Mouse (Mus musculus) heart, embryonic 13.5 days (tissue): Measurements from ENCODE around the gene Scarf1. TPM values are rescaled to one million over a fixed set of nuclear protein-coding genes. Genes with fewer than 3 reads are reported as not detected.

Experiments
- ATAC-seq: fragments of 200-750 bp; cut with Nextera tagmentation; 2 replicates; pipeline ENCODE4 v1.8.0; 2017; ENCODE audit warnings: moderate TSS enrichment; ENCODE audit not compliant: insufficient number of reproducible peaks, low FRiP score, low TSS enrichment; ENCODE audit errors: extremely low read depth
- H3K27ac ChIP-seq: fragments of 300-500 bp; sonication (generic); replicated peaks from 2 replicates; pipeline ENCODE4 v1.5.1; 2015; ENCODE audit warnings: moderate library complexity, mild to moderate bottlenecking, inconsistent platforms
- H3K27me3 ChIP-seq: fragments of 300-500 bp; sonication (generic); replicated peaks from 2 replicates; pipeline ENCODE4 v1.6.1; 2015; ENCODE audit warnings: mild to moderate bottlenecking, inconsistent platforms
- H3K36me3 ChIP-seq: fragments of 300-500 bp; sonication (generic); 2 replicates; pipeline ENCODE4 v1.6.1; 2015; ENCODE audit warnings: mild to moderate bottlenecking, inconsistent platforms
- H3K4me1 ChIP-seq: fragments of 300-500 bp; sonication (generic); 2 replicates; pipeline ENCODE4 v1.6.1; 2015; ENCODE audit warnings: inconsistent platforms
- H3K4me2 ChIP-seq: fragments of 300-500 bp; sonication (generic); 2 replicates; pipeline ENCODE4 v1.6.1; 2015; ENCODE audit warnings: inconsistent platforms, mild to moderate bottlenecking, moderate library complexity
- H3K4me3 ChIP-seq: fragments of 300-500 bp; sonication (generic); 2 replicates; pipeline ENCODE4 v1.5.1; 2015; ENCODE audit warnings: moderate library complexity, mild to moderate bottlenecking, inconsistent platforms
- H3K9ac ChIP-seq: fragments of 300-500 bp; sonication (generic); 2 replicates; pipeline ENCODE4 v1.6.1; 2015; ENCODE audit warnings: inconsistent platforms, mild to moderate bottlenecking, moderate library complexity
- H3K9me3 ChIP-seq: fragments of 300-500 bp; sonication (generic); 2 replicates; pipeline ENCODE4 v1.6.1; 2016; ENCODE audit warnings: inconsistent platforms
- WGBS: fragments of 180-500 bp; shearing (Covaris S2); methylation state at CpG from one replicate; pipeline ENCODE4 v1.1.7; 2015; ENCODE audit warnings: mixed read lengths; 5-methylcytosine and 5-hydroxymethylcytosine counted together
- polyA plus RNA-seq: library from polyadenylated mRNA; unstranded; fragments of >200 nt; fragmentation: Nextera tagmentation; extraction: Ambion mirVana; gene quantifications from 2 replicates; pipeline ENCODE4 v1.2.1, GENCODE M21; 2015

Scarf1 gene
- polyA plus RNA-seq, 1 experiment from 2014 or later = 13.2 TPM

- Histone ChIP-seq H3K9me3 (no peaks in the 10 kb centered on the region), H3K36me3 (no peaks in the 10 kb centered on the region), H3K4me1 (peaks cover 26% of the 10 kb centered on the region), H3K9ac (peak within 1 kb of the TSS; percentile 84), H3K27me3 (0 out of 2 replicates have a peak, but pooled peaks cover 15% of the 10 kb centered on the region), H3K4me3 (peak within 1 kb of the TSS; percentile 70), H3K4me2 (peak within 1 kb of the TSS; percentile 100), H3K27ac (peak within 1 kb of the TSS; percentile 75)
- under 1% methylated on average over 62 of the region's 62 CpGs for WGBS
- peak; percentile 73; the same call in 1 of the 2 replicates for ATAC-seq
Measured at GRCm38 (mm10) chr11:75531469-75532242, 18.3 kb downstream of the Scarf1 start, which contains the start of gene Slc43a2. Gene Slc43a2 (plus strand): TSS chr11:75531694.

GRCm38 (mm10) chr11:75532340-75533277 is 19.3 kb downstream of the Scarf1 start:
- H3K27ac ChIP-seq = peak overlapping the region; percentile 75
- H3K9ac ChIP-seq = peak overlapping the region; percentile 84
- no peak for ATAC-seq
- H3K9me3 ChIP-seq = no peaks in the 10 kb centered on the region
- 15% methylated on average over 38 of the region's 38 CpGs for WGBS
- no peaks in the 10 kb centered on the region for H3K36me3 ChIP-seq
- peak overlapping the region; percentile 70 for H3K4me3 ChIP-seq
- H3K4me2 ChIP-seq = peak overlapping the region; percentile 100
- 0 out of 2 replicates have a peak, but pooled peaks cover 15% of the 10 kb centered on the region for H3K27me3 ChIP-seq
- peaks cover 31% of the 10 kb centered on the region for H3K4me1 ChIP-seq

GRCm38 (mm10) chr11:75533314-75534015 is 20.1 kb downstream of the Scarf1 start:
- Histone ChIP-seq H3K9ac (no peak overlapping the region), H3K4me3 (no peak overlapping the region), H3K4me2 (peak overlapping the region; percentile 100), H3K27ac (0 out of 2 replicates have a peak overlapping the region, but pooled peaks have one; percentile 21), H3K4me1 (peaks cover 40% of the 10 kb centered on the region), H3K36me3 (no peaks in the 10 kb centered on the region), H3K27me3 (0 out of 2 replicates have a peak, but pooled peaks cover 15% of the 10 kb centered on the region), H3K9me3 (no peaks in the 10 kb centered on the region)
- ATAC-seq = no peak
- 58% methylated on average over 6 of the region's 6 CpGs for WGBS

- H3K27me3 ChIP-seq = 0 out of 2 replicates have a peak, but pooled peaks cover 12% of the 10 kb centered on the region
- ATAC-seq = no peak
- H3K9me3 ChIP-seq = no peaks in the 10 kb centered on the region
- 48% methylated on average over 4 of the region's 4 CpGs for WGBS
- peaks cover 46% of the 10 kb centered on the region for H3K4me1 ChIP-seq
- no peaks in the 10 kb centered on the region for H3K36me3 ChIP-seq
- H3K27ac ChIP-seq = peak overlapping the region; percentile 40; the same call in 1 of the 2 replicates
- H3K4me3 ChIP-seq = no peak overlapping the region
- peak overlapping the region; percentile 61 for H3K9ac ChIP-seq
- peak overlapping the region; percentile 43 for H3K4me2 ChIP-seq
Measured at GRCm38 (mm10) chr11:75534286-75535033, 21.1 kb downstream of the Scarf1 start.

DNA sequence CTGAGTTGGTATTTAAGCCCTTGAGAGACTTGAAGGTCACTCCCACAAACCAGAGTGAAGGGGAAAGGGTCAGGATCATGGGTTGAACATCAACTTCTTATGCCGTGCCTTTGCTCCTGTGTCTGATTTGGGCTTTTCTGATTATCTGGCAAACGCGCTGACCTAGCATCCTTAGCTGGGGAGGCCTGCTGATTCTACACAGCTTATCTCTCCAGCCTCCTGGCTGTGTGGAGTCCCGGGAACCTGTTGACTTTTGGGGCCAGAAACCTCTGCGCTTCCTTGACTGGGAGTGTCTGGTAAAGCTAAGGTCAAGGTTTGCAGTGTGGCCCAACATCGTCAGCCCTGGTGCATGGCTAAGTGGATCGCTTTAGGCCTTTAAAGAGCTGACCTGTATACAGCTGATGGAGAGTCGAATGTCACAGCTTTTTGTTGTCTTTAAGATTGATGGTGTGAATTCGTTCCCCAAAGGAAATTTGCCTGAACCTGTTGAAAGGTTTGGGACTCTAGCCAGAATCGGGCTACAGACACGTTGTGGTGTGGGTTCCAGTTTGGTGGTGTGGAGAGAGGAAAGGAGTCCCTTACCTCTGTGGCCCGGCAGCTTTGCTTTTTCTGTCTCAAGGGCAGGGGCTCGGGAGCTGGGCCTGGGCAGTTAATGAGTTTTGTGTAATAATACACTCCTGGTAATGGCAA is 21.9 kb downstream of the Scarf1 start:
- peak overlapping the region; percentile 43 for H3K4me2 ChIP-seq
- peak overlapping the region; percentile 61 for H3K9ac ChIP-seq
- H3K4me1 ChIP-seq = peaks cover 46% of the 10 kb centered on the region
- H3K36me3 ChIP-seq = no peaks in the 10 kb centered on the region
- no peaks in the 10 kb centered on the region for H3K9me3 ChIP-seq
- H3K4me3 ChIP-seq = 0 out of 2 replicates have a peak overlapping the region, but pooled peaks have one; percentile 2
- H3K27ac ChIP-seq = peak overlapping the region; percentile 40; the same call in 1 of the 2 replicates
- H3K27me3 ChIP-seq = 0 out of 2 replicates have a peak, but pooled peaks cover 10% of the 10 kb centered on the region
- WGBS = 30% methylated on average over 13 of the region's 13 CpGs
- ATAC-seq = no peak

- no peak overlapping the region for H3K27ac ChIP-seq
- H3K4me2 ChIP-seq = no peak overlapping the region
- no peak overlapping the region for H3K4me3 ChIP-seq
- peaks cover 53% of the 10 kb centered on the region for H3K4me1 ChIP-seq
- H3K9ac ChIP-seq = no peak overlapping the region
- WGBS = 81% methylated on average over 12 of the region's 12 CpGs
- 0 out of 2 replicates have a peak, but pooled peaks cover 10% of the 10 kb centered on the region for H3K27me3 ChIP-seq
- ATAC-seq = no peak
- H3K36me3 ChIP-seq = no peaks in the 10 kb centered on the region
- no peaks in the 10 kb centered on the region for H3K9me3 ChIP-seq
Measured at GRCm38 (mm10) chr11:75536255-75537024, 23.1 kb downstream of the Scarf1 start.

- ATAC-seq = no peak
- Histone ChIP-seq H3K27me3 (0 out of 2 replicates have a peak, but pooled peaks cover 10% of the 10 kb centered on the region), H3K27ac (no peak overlapping the region), H3K9ac (no peak overlapping the region), H3K36me3 (no peaks in the 10 kb centered on the region), H3K4me2 (no peak overlapping the region), H3K4me1 (peaks cover 54% of the 10 kb centered on the region), H3K4me3 (no peak overlapping the region), H3K9me3 (no peaks in the 10 kb centered on the region)
- 76% methylated on average over 8 of the region's 8 CpGs for WGBS
Measured at GRCm38 (mm10) chr11:75537025-75537414, 23.7 kb downstream of the Scarf1 start.

- Histone ChIP-seq H3K4me3 (no peak overlapping the region), H3K9me3 (no peaks in the 10 kb centered on the region), H3K4me2 (no peak overlapping the region), H3K36me3 (no peaks in the 10 kb centered on the region), H3K4me1 (peaks cover 48% of the 10 kb centered on the region), H3K27me3 (0 out of 2 replicates have a peak, but pooled peaks cover 6% of the 10 kb centered on the region), H3K9ac (no peak overlapping the region), H3K27ac (0 out of 2 replicates have a peak overlapping the region, but pooled peaks have one; percentile 26)
- ATAC-seq = no peak
- WGBS = 51% methylated on average over 11 of the region's 11 CpGs
Measured at GRCm38 (mm10) chr11:75537491-75538183, 24.3 kb downstream of the Scarf1 start.
